Mouse (Mus musculus) lung, embryonic 14.5 days (tissue): ENCODE measurements around the gene Ankrd35. TPM values are rescaled to one million over a fixed set of nuclear protein-coding genes. Genes with fewer than 3 reads are reported as not detected.
"Not testable (repeated sequence)": the region's sequence is repeated elsewhere in the genome, so short reads cannot be mapped to it uniquely, and the experiment has no call there.

Experiments
- ATAC-seq: fragments of 200-750 bp; cut with Nextera tagmentation; 2 replicates; pipeline ENCODE4 v1.8.0; 2017; ENCODE audit warnings: mild to moderate bottlenecking, moderate TSS enrichment, moderate library complexity; ENCODE audit not compliant: insufficient read depth
- DNase-seq: peaks from one replicate; pipeline ENCODE4 v3.0.0-alpha.2; 2015
- H3K27ac ChIP-seq: fragments of 300-500 bp; sonication (generic); 2 replicates; pipeline ENCODE4 v1.5.1; 2014; ENCODE audit warnings: low read depth, mild to moderate bottlenecking, moderate library complexity
- H3K27me3 ChIP-seq: fragments of 300-500 bp; sonication (generic); 2 replicates; pipeline ENCODE4 v1.6.1; 2014; ENCODE audit warnings: low read length, control low read depth; ENCODE audit not compliant: insufficient read depth
- H3K36me3 ChIP-seq: fragments of 300-500 bp; sonication (generic); 2 replicates; pipeline ENCODE4 v1.6.1; 2014; ENCODE audit warnings: control low read depth; ENCODE audit not compliant: insufficient read depth
- H3K4me1 ChIP-seq: fragments of 300-500 bp; sonication (generic); 2 replicates; pipeline ENCODE4 v1.6.1; 2014; ENCODE audit warnings: antibody characterized with exemption, control low read depth; ENCODE audit not compliant: insufficient read depth
- H3K4me2 ChIP-seq: fragments of 300-500 bp; sonication (generic); 2 replicates; pipeline ENCODE4 v1.6.1; 2014; ENCODE audit warnings: mild to moderate bottlenecking
- H3K4me3 ChIP-seq: fragments of 300-500 bp; sonication (generic); 2 replicates; pipeline ENCODE4 v1.5.1; 2014; ENCODE audit warnings: low read depth, low read length
- H3K9ac ChIP-seq: fragments of 300-500 bp; sonication (generic); 2 replicates; pipeline ENCODE4 v1.6.1; 2014
- H3K9me3 ChIP-seq: fragments of 300-500 bp; sonication (generic); 2 replicates; pipeline ENCODE4 v1.6.1; 2016; ENCODE audit warnings: low read depth, low read length, control low read depth
- CTCF ChIP-seq: IDR thresholded peaks from 2 replicates; pipeline ENCODE4 v1.5.1; 2016; ENCODE audit warnings: antibody characterized with exemption, low read depth
- WGBS: fragments of 180-500 bp; shearing (Covaris S2); extraction: QIAGEN DNeasy Blood & Tissue Kit; methylation state at CpG from one replicate; pipeline ENCODE4 v1.1.7; 2014; 5-methylcytosine and 5-hydroxymethylcytosine counted together
- polyA plus RNA-seq: library from polyadenylated mRNA; unstranded; fragments of >200 nt; fragmentation: Nextera tagmentation; extraction: Ambion mirVana; gene quantifications from 2 replicates; pipeline ENCODE4 v1.2.1, GENCODE M21; 2014

Gene Ankrd35
- polyA plus RNA-seq, 1 experiment from 2014 or later = 0.12 TPM

DNA sequence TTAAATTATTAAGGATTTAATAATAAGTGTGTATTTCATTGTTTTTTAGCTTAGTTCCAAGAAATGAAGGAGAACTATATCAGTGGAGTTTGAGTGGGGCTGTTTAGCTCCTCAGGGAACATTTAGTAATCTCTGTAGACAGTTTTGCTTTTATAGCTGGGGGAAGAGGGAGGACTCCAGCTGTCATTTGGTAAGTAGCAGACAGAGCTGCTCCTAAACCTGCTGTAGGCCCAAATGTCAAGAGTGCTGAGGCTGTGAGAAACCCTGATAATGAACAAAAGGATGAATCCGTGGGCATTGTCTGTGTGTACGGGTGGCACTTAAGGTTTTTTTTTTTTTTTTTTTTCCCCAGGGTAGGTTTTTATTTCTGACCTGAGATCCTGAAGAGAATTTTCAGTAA is 65.3 kb downstream of the Ankrd35 start:
- ATAC-seq (no peak), DNase-seq (no peak)
- 81% methylated on average over 2 of the region's 2 CpGs for WGBS
- Histone ChIP-seq H3K9me3 (no peaks in the 10 kb centered on the region), H3K27me3 (no peaks in the 10 kb centered on the region), H3K9ac (no peak overlapping the region), H3K36me3 (no peaks in the 10 kb centered on the region), H3K4me3 (no peak overlapping the region), H3K4me2 (no peak overlapping the region), H3K27ac (no peak overlapping the region), H3K4me1 (no peaks in the 10 kb centered on the region)
- no peak for TF ChIP-seq CTCF

DNA sequence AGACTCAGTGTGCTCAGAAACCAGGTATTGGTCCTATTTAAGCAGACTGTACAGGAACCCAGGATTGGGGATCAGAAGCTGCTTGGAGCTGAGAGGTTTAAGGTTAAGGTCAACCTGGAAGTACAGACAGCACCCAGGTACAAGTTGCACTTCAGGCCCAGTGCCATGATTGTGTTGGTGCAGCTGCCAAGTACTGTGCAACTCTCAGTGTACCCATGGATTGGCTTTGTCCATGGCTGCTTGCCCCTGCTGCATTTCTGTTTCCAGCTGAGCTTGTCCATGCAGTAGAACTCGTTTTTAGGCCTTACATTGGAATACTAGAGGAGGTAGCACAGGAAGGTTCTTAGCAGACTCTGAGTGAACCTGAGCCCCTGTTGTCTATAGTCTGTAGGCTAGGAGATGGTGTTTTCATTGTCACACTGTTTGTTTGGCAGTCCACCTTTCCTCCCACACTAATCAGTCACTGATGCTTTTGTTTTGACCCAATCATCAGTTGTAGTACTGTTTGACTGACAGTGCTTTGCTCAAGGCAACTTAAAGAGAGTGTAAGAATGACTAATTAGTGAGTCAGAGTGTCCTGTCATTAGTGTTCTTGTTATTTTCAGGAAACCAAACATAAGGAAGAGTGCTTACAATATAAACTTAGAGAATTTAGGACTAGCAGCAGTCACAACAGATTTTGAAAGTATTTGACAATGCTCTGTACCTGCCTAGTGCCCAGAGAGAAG is 67.2 kb downstream of the Ankrd35 start:
- Histone ChIP-seq H3K4me3 (no peak overlapping the region), H3K4me1 (no peaks in the 10 kb centered on the region), H3K36me3 (no peaks in the 10 kb centered on the region), H3K9me3 (no peaks in the 10 kb centered on the region), H3K27me3 (no peaks in the 10 kb centered on the region), H3K9ac (no peak overlapping the region), H3K4me2 (no peak overlapping the region), H3K27ac (no peak overlapping the region)
- TF ChIP-seq CTCF = no peak
- DNase-seq = no peak
- WGBS = 48% methylated on average over 1 of the region's 1 CpGs
- no peak for ATAC-seq

DNA sequence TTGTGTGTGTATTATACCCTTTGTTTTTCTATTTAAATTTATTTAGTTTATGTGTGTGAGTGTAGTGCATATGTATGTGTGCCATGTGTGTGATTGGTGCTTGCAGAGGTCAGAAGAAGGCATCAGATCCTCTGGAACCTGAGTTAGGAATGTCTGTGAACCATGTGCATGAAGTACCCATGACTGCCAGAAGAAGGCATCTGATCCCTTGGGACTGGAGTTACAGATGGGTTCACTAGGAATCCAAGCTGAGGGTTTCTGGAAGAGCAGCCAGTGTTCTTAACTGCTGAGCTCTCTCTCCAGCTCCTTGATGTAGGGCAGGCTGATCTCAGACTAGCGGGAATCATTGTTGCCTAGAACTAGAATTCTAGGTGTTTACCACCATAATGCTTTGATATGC is 68.1 kb downstream of the Ankrd35 start:
- Histone ChIP-seq H3K27ac (no peak overlapping the region), H3K9ac (no peak overlapping the region), H3K9me3 (no peaks in the 10 kb centered on the region), H3K4me3 (no peak overlapping the region), H3K4me2 (no peak overlapping the region), H3K27me3 (no peaks in the 10 kb centered on the region), H3K36me3 (no peaks in the 10 kb centered on the region), H3K4me1 (no peaks in the 10 kb centered on the region)
- DNase-seq (no peak), ATAC-seq (no peak)
- TF ChIP-seq CTCF = no peak
- 79% methylated on average over 1 of the region's 1 CpGs for WGBS

DNA sequence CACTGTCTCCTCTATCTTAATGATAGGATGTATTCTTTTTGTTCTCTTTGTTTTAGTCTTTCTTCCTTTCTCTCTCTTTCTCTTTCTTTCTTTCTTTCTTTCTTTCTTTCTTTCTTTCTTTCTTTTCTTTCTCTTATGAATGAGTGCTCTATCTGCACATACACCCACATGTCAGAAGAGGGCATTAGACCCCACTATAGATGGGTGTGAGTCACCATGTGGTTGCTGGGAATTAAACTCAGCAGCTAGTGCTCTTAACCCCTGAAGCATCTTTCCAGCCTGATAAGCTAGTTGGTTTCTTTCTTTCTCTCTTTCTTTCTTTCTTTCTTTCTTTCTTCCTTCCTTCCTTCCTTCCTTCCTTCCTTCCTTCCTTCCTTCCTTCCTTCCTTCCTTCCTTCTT is 70.3 kb downstream of the Ankrd35 start:
- H3K27ac ChIP-seq, H3K36me3 ChIP-seq, H3K4me3 ChIP-seq, ATAC-seq, DNase-seq, H3K9ac ChIP-seq, H3K9me3 ChIP-seq, H3K4me1 ChIP-seq, H3K27me3 ChIP-seq, H3K4me2 ChIP-seq: not testable (repeated sequence)

Other genes starting within 250 kb of the Ankrd35 start
- gene BC107364, start 217.8 kb upstream of the Ankrd35 start, polyA plus RNA-seq = not detected in 2 replicates
- 0.20 and 0.35 TPM in 2 replicates for gene Hfe2, start 145.0 kb upstream of the Ankrd35 start, polyA plus RNA-seq
- gene Txnip, start 112.2 kb upstream of the Ankrd35 start, polyA plus RNA-seq = 77.2 and 96.5 TPM in 2 replicates
- 0.89 and 1.2 TPM in 2 replicates for gene Gm16253, start 93.1 kb upstream of the Ankrd35 start, polyA plus RNA-seq
- gene Polr3gl, start 76.0 kb upstream of the Ankrd35 start, polyA plus RNA-seq = 17.8 and 22.9 TPM in 2 replicates
- gene Ankrd34a, start 73.5 kb upstream of the Ankrd35 start, polyA plus RNA-seq = 2.0 and 2.5 TPM in 2 replicates
- 7.9 and 8.3 TPM in 2 replicates for gene Lix1l, start 69.0 kb upstream of the Ankrd35 start, polyA plus RNA-seq
- gene Rbm8a, start 40.2 kb upstream of the Ankrd35 start, polyA plus RNA-seq = 163 TPM in 2 replicates
- 55.8 and 56.5 TPM in 2 replicates for gene Pex11b, start 34.8 kb upstream of the Ankrd35 start, polyA plus RNA-seq
- gene Gm42957, start 34.7 kb upstream of the Ankrd35 start, polyA plus RNA-seq = 0.09 and 0.24 TPM in 2 replicates
- gene Itga10, start 24.5 kb upstream of the Ankrd35 start, polyA plus RNA-seq = 0.70 and 1.2 TPM in 2 replicates
- 44.0 and 49.1 TPM in 2 replicates for gene Pias3, start 26.3 kb downstream of the Ankrd35 start, polyA plus RNA-seq
- gene Nudt17, start 38.4 kb downstream of the Ankrd35 start, polyA plus RNA-seq = 7.1 and 8.2 TPM in 2 replicates
- gene Polr3c, start 57.5 kb downstream of the Ankrd35 start, polyA plus RNA-seq = 33.7 and 34.2 TPM in 2 replicates
- gene Rnf115, start 57.5 kb downstream of the Ankrd35 start, polyA plus RNA-seq = 53.7 and 54.2 TPM in 2 replicates
- 0.08 TPM in 1 of 2 replicates, not detected in the other for gene Pdzk1, start 159.2 kb downstream of the Ankrd35 start, polyA plus RNA-seq
- 0.07 and 0.09 TPM in 2 replicates for gene Cd160, start 159.2 kb downstream of the Ankrd35 start, polyA plus RNA-seq
- 6.3 and 6.4 TPM in 2 replicates for gene Gja5, start 234.6 kb downstream of the Ankrd35 start, polyA plus RNA-seq
- gene Gpr89, start 235.2 kb downstream of the Ankrd35 start, polyA plus RNA-seq = 35.4 and 43.6 TPM in 2 replicates